Mouse (Mus musculus) neutrophil, adult 5-6 weeks (primary cell): ENCODE data around the gene Fgf12. TPM values are rescaled to one million over a fixed set of nuclear protein-coding genes. Genes with fewer than 3 reads are reported as not detected.

Source experiments
- ATAC-seq: fragments of 151-379, 151-347 bp; 2 replicates; pipeline ENCODE4 v1.8.0; 2017; ENCODE audit warnings: mild to moderate bottlenecking, moderate TSS enrichment; ENCODE audit not compliant: insufficient number of reproducible peaks, poor library complexity, low FRiP score, severe bottlenecking; ENCODE audit errors: extremely low read depth
- total RNA-seq: library from RNA; stranded (forward); fragments of 200-1000 nt; gene quantifications from 2 replicates; pipeline ENCODE4 v1.2.3, GENCODE M21; 2017

Fgf12 gene
- total RNA-seq, 1 experiment from 2014 or later = 0.23 TPM

GRCm38 (mm10) chr16:28402701-28403100 is 350.2 kb downstream of the Fgf12 start:
- no peak for ATAC-seq

GRCm38 (mm10) chr16:28391283-28391682 is 361.6 kb downstream of the Fgf12 start:
- ATAC-seq = no peak

DNA sequence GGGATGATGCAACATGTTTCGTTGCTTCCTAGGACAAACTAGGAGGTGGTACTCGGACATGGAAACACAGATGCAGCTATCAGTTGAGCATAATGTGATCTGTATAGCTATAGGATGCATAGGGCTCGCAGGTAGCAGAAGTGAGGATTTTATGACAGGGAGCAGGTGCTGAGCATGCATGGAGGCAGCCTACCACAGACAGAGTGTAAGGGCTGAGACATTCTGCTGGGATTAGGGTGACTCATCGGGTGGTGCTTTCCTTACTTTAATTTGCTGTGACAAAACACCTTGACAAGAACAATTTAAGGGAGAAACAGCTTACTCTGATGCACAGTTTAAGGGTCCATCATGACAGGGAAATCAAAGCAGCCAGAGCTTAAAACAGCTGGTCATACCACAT is 363.8 kb downstream of the Fgf12 start:
- no peak for ATAC-seq

- no peak for ATAC-seq
Observed at GRCm38 (mm10) chr16:28374790-28375189, 378.1 kb downstream of the Fgf12 start.

DNA sequence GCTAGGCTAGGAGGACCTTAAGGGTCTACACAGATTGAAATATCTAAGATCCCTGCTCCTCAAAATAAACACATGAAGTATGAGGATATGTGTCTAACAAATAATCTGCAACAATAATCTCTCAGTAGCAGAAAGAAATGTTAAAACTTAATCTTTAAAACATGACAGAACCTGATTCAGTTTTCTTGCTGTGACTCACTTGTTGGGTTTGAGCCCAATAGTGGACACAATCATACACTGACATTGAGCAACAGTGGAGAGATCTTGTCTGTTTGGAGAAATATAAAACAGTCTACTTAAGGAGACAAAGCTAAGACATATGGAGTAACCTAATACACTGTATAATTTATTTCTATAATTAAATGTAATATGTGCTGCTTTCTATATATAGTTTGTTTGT is 379.6 kb downstream of the Fgf12 start:
- ATAC-seq = no peak

DNA sequence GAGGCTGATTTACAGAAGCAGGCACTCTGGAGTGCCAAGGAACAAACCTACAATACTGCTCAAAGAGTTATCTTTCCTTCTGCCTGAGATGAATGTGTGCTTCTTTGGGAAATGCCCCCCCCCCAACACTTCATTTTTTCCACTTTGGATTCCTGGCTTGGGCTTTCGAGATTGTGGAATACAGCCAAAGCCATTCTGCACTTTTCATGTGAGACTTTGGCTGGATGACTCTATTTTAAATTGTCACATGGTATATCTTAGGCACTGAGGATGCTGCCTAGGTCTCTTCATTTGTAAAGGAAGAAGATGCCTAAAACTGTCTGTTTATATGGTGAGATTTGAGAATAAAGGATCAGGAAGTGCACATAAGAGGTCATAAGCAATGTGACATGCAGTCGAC is 402.2 kb downstream of the Fgf12 start:
- no peak for ATAC-seq

- ATAC-seq = no peak
Observed at GRCm38 (mm10) chr16:28345323-28345722, 407.5 kb downstream of the Fgf12 start.

DNA sequence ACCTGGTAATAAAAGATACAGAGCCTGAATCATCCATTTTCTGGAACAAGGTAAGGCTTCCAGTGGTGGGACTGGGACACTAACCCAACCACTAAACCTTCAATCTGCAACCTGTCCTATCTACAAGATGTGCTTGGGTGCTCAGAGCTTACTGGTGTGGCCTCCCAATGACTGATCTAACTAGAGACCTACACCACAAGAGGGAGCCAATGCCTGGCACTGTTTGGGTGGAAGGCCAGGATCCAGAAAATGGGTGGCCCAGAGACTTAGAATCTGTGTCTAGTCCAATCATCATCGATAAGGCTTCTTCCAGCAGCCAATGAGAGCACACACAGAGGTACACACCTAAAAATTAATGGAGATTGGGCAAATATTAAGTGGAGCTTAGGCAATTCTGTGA is 414.9 kb downstream of the Fgf12 start:
- ATAC-seq = no peak

DNA sequence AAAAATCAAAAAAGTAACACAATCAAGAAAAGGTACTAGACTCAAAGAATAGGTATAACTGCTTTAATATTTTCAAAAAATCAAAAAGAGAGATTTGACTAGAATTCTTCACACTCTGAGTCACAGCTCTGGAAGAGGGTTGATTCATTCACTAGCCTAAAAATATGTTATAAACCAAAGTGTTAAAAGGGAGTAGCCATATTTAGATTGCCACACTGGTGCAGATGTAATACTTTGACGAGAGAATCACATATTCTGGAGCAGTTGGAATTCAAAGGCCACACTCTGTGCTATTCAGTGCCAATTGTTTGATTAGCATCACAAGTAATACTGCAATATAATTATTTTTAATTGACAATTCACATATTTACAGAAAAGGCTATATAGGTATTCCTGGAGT is 416.2 kb downstream of the Fgf12 start:
- ATAC-seq = no peak

DNA sequence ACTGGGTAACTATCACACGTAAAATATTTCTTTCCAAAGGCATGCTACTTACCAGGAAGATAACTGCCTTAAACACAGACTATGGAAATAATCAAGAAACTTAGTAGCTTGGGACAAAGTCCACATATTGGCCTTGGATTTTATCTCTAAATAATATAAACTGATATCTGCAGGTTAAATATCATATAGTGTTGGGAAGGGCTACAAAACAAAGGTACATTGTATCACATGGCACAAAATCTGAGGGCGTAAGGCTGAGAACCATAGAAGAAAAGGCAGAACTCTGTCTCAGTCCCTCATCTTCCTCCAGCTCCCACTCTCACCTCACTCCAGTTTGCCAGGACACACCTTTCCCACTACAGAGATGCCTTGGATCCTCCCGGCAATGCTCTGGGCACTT is 417.8 kb downstream of the Fgf12 start:
- no peak for ATAC-seq

DNA sequence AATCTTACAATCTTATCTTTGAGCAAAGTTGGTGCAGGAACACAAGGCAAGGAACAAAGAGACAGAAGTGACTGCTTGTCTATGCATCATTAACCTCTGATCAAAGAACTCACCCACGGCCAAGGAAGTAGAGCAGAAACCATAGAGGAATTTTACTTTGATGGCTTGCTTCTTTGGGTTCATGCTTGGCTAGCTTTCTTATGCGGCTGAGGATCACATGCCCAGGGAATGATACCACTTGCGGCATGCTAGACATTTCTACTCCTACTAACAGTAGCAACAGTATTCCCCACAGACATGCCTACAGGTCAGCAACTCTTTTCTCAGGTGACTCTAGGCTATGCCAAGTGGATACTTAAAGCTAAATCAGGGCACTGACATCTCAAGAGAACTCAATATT is 429.3 kb downstream of the Fgf12 start:
- ATAC-seq = no peak

DNA sequence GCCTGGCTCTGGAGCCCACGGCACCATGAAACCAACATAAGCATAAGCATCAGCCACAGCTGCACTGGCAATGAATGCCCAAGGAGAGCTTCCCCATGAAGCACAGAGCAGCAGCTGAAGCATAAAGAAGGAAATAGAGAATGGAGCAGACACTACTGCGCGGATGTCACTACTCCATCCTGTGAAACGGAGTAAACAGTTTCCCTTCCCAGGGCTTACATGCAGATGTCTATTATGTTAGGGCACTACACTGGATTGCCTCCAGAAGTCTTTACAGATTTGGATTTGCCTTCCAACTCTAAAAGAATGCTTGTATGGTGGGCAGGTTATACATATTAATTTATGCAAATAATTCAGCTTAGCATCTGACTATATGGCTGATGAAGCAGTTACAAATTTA is 441.2 kb downstream of the Fgf12 start:
- no peak for ATAC-seq

GRCm38 (mm10) chr16:28303889-28304288 is 449.0 kb downstream of the Fgf12 start:
- no peak for ATAC-seq

DNA sequence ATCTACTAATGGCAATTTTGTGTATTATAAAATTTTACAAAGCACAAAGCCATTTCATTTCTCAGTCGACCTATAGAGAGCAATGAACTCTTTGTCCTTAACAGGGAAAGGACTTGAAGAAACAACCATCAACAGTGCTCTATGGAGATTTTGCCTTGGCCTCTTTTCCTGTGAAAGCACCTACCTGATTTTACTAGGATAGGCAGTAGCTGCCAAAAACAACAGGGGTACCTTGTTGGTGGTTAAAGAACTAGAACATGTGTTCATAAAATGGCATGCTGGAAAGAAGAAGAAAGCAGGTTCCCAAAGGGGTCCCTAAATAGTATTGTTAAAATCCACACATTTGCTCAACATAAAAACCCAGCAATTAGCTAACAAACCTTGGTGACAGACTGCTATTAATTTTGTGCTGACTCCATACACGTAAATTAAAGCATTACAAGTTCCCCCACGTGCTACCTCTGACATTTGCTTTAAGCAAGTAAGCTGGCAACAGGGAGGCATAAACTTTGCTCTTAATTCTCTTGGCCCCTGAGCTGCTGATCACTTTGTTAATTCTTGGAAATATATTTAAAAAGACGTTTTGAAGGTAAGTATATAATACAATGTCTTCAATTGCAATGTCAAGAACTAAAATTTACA is 463.1 kb downstream of the Fgf12 start:
- ATAC-seq = no peak

DNA sequence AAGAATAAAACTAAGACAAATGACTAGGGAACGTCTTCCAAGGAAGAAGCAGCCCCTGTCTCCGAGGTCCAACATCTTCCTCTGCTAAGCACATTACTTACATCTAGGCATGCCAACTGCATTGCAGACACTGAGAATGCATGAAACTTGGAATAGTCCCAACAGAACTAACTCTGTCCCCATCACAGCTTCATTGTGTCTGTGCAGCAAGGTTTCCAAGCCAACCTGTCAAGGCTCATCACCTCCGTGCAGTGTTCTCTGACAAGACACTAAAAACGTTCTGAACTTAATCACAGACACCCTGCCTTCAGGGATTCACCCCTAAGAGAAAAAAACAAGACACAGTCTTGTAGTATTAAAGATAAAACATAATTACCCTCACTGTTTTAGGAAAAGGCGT is 495.0 kb downstream of the Fgf12 start:
- ATAC-seq = no peak

- ATAC-seq = no peak
Observed at GRCm38 (mm10) chr16:28254303-28254702, 498.6 kb downstream of the Fgf12 start.

GRCm38 (mm10) chr16:28251930-28252329 is 500.9 kb downstream of the Fgf12 start:
- no peak for ATAC-seq

GRCm38 (mm10) chr16:28242867-28243649 is 509.8 kb downstream of the Fgf12 start:
- ATAC-seq = no peak

DNA sequence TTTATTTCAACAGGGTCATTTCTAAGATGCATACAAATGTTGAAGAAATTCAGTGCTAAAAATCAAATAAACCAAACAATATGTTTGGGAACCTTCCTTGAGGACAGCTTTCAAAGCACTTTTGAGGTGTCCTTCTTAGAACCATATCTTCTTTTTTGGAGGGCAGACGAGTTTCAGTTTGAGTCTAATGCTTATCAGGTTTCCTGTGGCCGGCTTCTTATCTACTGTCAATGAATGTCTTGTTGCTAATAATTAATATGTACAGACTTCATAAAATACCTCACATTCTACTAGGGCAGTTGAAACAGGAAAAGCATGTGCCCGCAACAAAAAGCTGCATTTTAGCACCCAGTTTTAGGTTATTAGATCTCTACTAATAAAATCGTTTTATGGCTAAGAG is 513.5 kb downstream of the Fgf12 start:
- no peak for ATAC-seq

- no peak for ATAC-seq
Observed at GRCm38 (mm10) chr16:28238019-28238868, 514.6 kb downstream of the Fgf12 start.
